Mouse (Mus musculus): ENCODE data around the gene Myh11. TPM values are rescaled to one million over a fixed set of nuclear protein-coding genes. Genes with fewer than 3 reads are reported as not detected.

Gene Myh11
- total and polyA plus RNA-seq, 3 experiments = 0.01 TPM; not detected in 2

- H3K27me3 ChIP-seq (ENCODE audit: control insufficient read depth in 1 of 2, insufficient read depth in 2 of 2, low read length in 2 of 2) = peaks cover 0 to 4% of the 10 kb centered on the region in 2 experiments; a peak in 2 of 4 replicates
- peak; percentile 34; the same call in 1 of the 2 replicates for TF ChIP-seq GATA1 (IDR thresholded peaks at IDR 0.05; ENCODE audit: low read depth, low read length)
- peak; percentile 99 for TF ChIP-seq RAD21 (IDR thresholded peaks at IDR 0.05; ENCODE audit: low read depth, low read length)
- peak; percentile 91 to 98 (median 96) for TF ChIP-seq CTCF (IDR thresholded peaks at IDR 0.05 in 2 of 3, conservative IDR thresholded peaks at IDR 0.05 in 1 of 3; ENCODE audit: control insufficient read depth in 1 of 3, insufficient read depth in 1 of 3, low read depth in 2 of 3, low read length in 3 of 3, poor library complexity in 1 of 3, severe bottlenecking in 1 of 3)
- TF ChIP-seq SMC3 (IDR thresholded peaks at IDR 0.05; ENCODE audit: low read depth, low read length) = peak; percentile 96
- 0 out of 2 replicates have a peak, but pooled peaks have one; percentile 25 for TF ChIP-seq MAFK (IDR thresholded peaks at IDR 0.05; ENCODE audit: borderline replicate concordance, low read depth, low read length)
- no peak for TF ChIP-seq MXI1 (IDR thresholded peaks at IDR 0.05; ENCODE audit: low read depth, low read length)
- TF ChIP-seq TCF12 (IDR thresholded peaks at IDR 0.05; ENCODE audit: low read depth, low read length) = no peak
- TF ChIP-seq ZC3H11A (IDR thresholded peaks at IDR 0.05; ENCODE audit: low read depth, low read length) = peak; percentile 93
- peak; percentile 80 for DNase-seq (ENCODE audit: low read depth, low spot score)
- H3K4me3 ChIP-seq (ENCODE audit: control insufficient read depth in 1 of 2, insufficient read depth in 1 of 2, low read depth in 2 of 2, low read length in 2 of 2) = no peak overlapping the region
- no peaks in the 10 kb centered on the region for H3K79me2 ChIP-seq (ENCODE audit: control insufficient read depth, insufficient read depth, low read length, poor library complexity)
- peaks cover 0 to 4% of the 10 kb centered on the region in 2 experiments; a peak in 1 of 4 replicates for H3K4me1 ChIP-seq (ENCODE audit: control insufficient read depth in 1 of 2, insufficient read depth in 2 of 2, low read length in 2 of 2)
- no peaks in the 10 kb centered on the region for H3K9me3 ChIP-seq (replicated peaks; ENCODE audit: insufficient read depth, low read length)
- no peak overlapping the region for H3K9ac ChIP-seq (ENCODE audit: control insufficient read depth, low read depth, low read length, poor library complexity, severe bottlenecking)
- H3K36me3 ChIP-seq (ENCODE audit: control insufficient read depth in 1 of 2, insufficient read depth in 2 of 2, low read length in 2 of 2) = no peaks in the 10 kb centered on the region
- no peak overlapping the region for H3K27ac ChIP-seq (ENCODE audit: control insufficient read depth, low read depth, low read length)
Observed at GRCm38 (mm10) chr16:14237100-14237723, 54.0 kb downstream of the Myh11 start.

- no peak for DNase-seq (ENCODE audit: low read depth, low spot score)
- H3K9me3 ChIP-seq (replicated peaks; ENCODE audit: insufficient read depth, low read length) = no peaks in the 10 kb centered on the region
- H3K9ac ChIP-seq (ENCODE audit: control insufficient read depth, low read depth, low read length, poor library complexity, severe bottlenecking) = no peak overlapping the region
- H3K79me2 ChIP-seq (ENCODE audit: control insufficient read depth, insufficient read depth, low read length, poor library complexity) = no peaks in the 10 kb centered on the region
- H3K36me3 ChIP-seq (ENCODE audit: control insufficient read depth in 1 of 2, insufficient read depth in 2 of 2, low read length in 2 of 2) = no peaks in the 10 kb centered on the region
- peaks cover 0 to 9% of the 10 kb centered on the region in 2 experiments; a peak in 2 of 4 replicates for H3K27me3 ChIP-seq (ENCODE audit: control insufficient read depth in 1 of 2, insufficient read depth in 2 of 2, low read length in 2 of 2)
- no peak overlapping the region for H3K4me3 ChIP-seq (ENCODE audit: control insufficient read depth in 1 of 2, insufficient read depth in 1 of 2, low read depth in 2 of 2, low read length in 2 of 2)
- TF ChIP-seq USF1 (IDR thresholded peaks at IDR 0.05; ENCODE audit: low read depth, low read length) (peak; percentile 19; the same call in 1 of the 2 replicates), POLR2AphosphoS5 (IDR thresholded peaks at IDR 0.05; ENCODE audit: borderline replicate concordance, low read depth, low read length) (no peak)
- no peak overlapping the region for H3K27ac ChIP-seq (ENCODE audit: control insufficient read depth, low read depth, low read length)
- no peaks in the 10 kb centered on the region for H3K4me1 ChIP-seq (ENCODE audit: control insufficient read depth in 1 of 2, insufficient read depth in 2 of 2, low read length in 2 of 2)
Observed at GRCm38 (mm10) chr16:14215156-14215555, 76.0 kb downstream of the Myh11 start.

GRCm38 (mm10) chr16:14198798-14199197, 92.4 kb downstream of the Myh11 start:
- H3K4me3 ChIP-seq (ENCODE audit: control insufficient read depth in 1 of 2, insufficient read depth in 1 of 2, low read depth in 2 of 2, low read length in 2 of 2) = no peak overlapping the region
- H3K27me3 ChIP-seq (ENCODE audit: control insufficient read depth in 1 of 2, insufficient read depth in 2 of 2, low read length in 2 of 2) = peaks cover 0 to 2% of the 10 kb centered on the region in 2 experiments; a peak in 1 of 4 replicates
- no peak overlapping the region for H3K9ac ChIP-seq (ENCODE audit: control insufficient read depth, low read depth, low read length, poor library complexity, severe bottlenecking)
- DNase-seq (ENCODE audit: low read depth, low spot score) = peak; percentile 15
- peak in 2 of 3 experiments; percentile 31 to 49; a peak in 5 of 6 replicates for TF ChIP-seq CTCF (IDR thresholded peaks at IDR 0.05 in 2 of 3, conservative IDR thresholded peaks at IDR 0.05 in 1 of 3; ENCODE audit: control insufficient read depth in 1 of 3, insufficient read depth in 1 of 3, low read depth in 2 of 3, low read length in 3 of 3, poor library complexity in 1 of 3, severe bottlenecking in 1 of 3)
- TF ChIP-seq RCOR1 (IDR thresholded peaks at IDR 0.05; ENCODE audit: low read depth, low read length) = no peak
- peak; percentile 42 for TF ChIP-seq RAD21 (IDR thresholded peaks at IDR 0.05; ENCODE audit: low read depth, low read length)
- TF ChIP-seq SMC3 (IDR thresholded peaks at IDR 0.05; ENCODE audit: low read depth, low read length) = peak; percentile 60
- no peak for TF ChIP-seq ETS1 (IDR thresholded peaks at IDR 0.05; ENCODE audit: low read depth, low read length)
- H3K4me1 ChIP-seq (ENCODE audit: control insufficient read depth in 1 of 2, insufficient read depth in 2 of 2, low read length in 2 of 2) = no peaks in the 10 kb centered on the region
- no peaks in the 10 kb centered on the region for H3K9me3 ChIP-seq (replicated peaks; ENCODE audit: insufficient read depth, low read length)
- H3K36me3 ChIP-seq (ENCODE audit: control insufficient read depth in 1 of 2, insufficient read depth in 2 of 2, low read length in 2 of 2) = no peaks in the 10 kb centered on the region
- H3K79me2 ChIP-seq (ENCODE audit: control insufficient read depth, insufficient read depth, low read length, poor library complexity) = no peaks in the 10 kb centered on the region
- no peak overlapping the region for H3K27ac ChIP-seq (ENCODE audit: control insufficient read depth, low read depth, low read length)
